ENCODE assay signal across 8 mouse cellular contexts in the genomic region with DNA sequence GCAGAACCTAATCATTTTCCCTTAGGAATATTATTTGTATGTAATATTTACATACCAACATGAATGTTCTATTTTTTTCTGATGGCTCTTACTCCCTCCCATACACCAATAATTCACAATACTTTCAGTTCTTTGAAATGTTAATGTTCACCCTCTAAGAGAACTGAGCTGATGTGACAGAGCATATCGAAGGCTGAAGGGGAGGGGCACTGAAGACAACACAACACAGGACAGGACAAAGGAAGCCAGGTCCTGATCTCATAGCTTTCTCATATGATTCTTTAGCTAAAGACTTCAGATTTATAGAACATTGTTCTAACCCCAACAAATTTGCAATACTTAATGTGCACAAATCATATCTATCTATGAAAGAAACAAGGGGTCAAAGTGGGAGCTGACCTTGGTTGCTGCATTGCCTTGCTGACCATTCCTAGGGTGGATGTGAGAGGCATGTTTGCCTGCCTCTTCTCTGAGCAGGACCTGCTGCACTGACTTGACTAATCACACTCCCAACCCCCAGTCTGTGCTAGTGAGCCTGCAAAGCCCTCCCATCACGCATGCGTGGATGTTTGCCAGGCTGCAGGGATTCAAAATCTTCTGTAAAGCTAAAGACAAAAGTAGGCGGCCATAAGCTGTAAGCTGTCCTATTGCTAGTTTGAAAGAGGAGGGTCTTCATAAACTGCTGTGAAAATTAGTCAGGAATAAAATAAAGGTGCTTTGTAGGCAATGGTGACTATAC. TPM values are rescaled to one million over a fixed set of nuclear protein-coding genes. Genes with fewer than 3 reads are reported as not detected.
DNase-seq lines count a peak whose midpoint lies in the region; ATAC-seq lines count a peak whose summit lies in the region.

Gene Snrpn, minus strand, starts transcription at position 478 of the 739 bp plus-strand sequence.

- no peaks in the 10 kb centered on the region for H3K27me3 ChIP-seq in lung, embryonic 15.5 days
- H3K27me3 ChIP-seq in embryonic facial prominence, embryonic 12.5 days: no peaks in the 10 kb centered on the region
- no peaks in the 10 kb centered on the region for H3K27me3 ChIP-seq in heart, embryonic 14.5 days (ENCODE audit: control insufficient read depth, insufficient read depth, low read length)

- intact Hi-C loops in left cerebral cortex, postnatal 14 days (cut with DNase I): no loop called here

- ATAC-seq in lung, embryonic 15.5 days (ENCODE audit: borderline replicate concordance, extremely low read depth, low FRiP score, low TSS enrichment): no peak
- no peak for ATAC-seq in embryonic facial prominence, embryonic 12.5 days (ENCODE audit: insufficient number of reproducible peaks, insufficient read depth, low FRiP score, low TSS enrichment)
- ATAC-seq in heart, embryonic 14.5 days (ENCODE audit: insufficient number of reproducible peaks, insufficient read depth, low FRiP score, low read depth): no peak

- no peaks in the 10 kb centered on the region for H3K4me1 ChIP-seq in lung, embryonic 15.5 days
- no peaks in the 10 kb centered on the region for H3K4me1 ChIP-seq in embryonic facial prominence, embryonic 12.5 days
- H3K4me1 ChIP-seq in heart, embryonic 14.5 days (ENCODE audit: control insufficient read depth in 2 of 2, insufficient read depth in 2 of 2, low read length in 2 of 2): no peaks in the 10 kb centered on the region

- no peak within 1 kb of the TSS for H3K4me2 ChIP-seq in lung, embryonic 15.5 days
- no peak within 1 kb of the TSS for H3K4me2 ChIP-seq in embryonic facial prominence, embryonic 12.5 days (replicated peaks)
- no peak within 1 kb of the TSS for H3K4me2 ChIP-seq in heart, embryonic 14.5 days (ENCODE audit: low read length)

- H3K4me3 ChIP-seq in lung, embryonic 15.5 days: no peak within 1 kb of the TSS
- no peak within 1 kb of the TSS for H3K4me3 ChIP-seq in embryonic facial prominence, embryonic 12.5 days
- no peak within 1 kb of the TSS for H3K4me3 ChIP-seq in heart, embryonic 14.5 days (ENCODE audit: control insufficient read depth in 1 of 2, insufficient read depth in 1 of 2, low read depth in 1 of 2, low read length in 2 of 2)

- H3K27ac ChIP-seq in lung, embryonic 15.5 days: no peak within 1 kb of the TSS
- H3K27ac ChIP-seq in embryonic facial prominence, embryonic 12.5 days: no peak within 1 kb of the TSS
- H3K27ac ChIP-seq in heart, embryonic 14.5 days (replicated peaks in 1 of 2; ENCODE audit: control insufficient read depth in 1 of 2, insufficient read depth in 1 of 2, low read depth in 2 of 2, low read length in 2 of 2): no peak within 1 kb of the TSS

- no peak within 1 kb of the TSS for H3K9ac ChIP-seq in lung, embryonic 15.5 days
- no peak within 1 kb of the TSS for H3K9ac ChIP-seq in embryonic facial prominence, embryonic 12.5 days
- H3K9ac ChIP-seq in heart, embryonic 14.5 days (ENCODE audit: low read length): no peak within 1 kb of the TSS

- H3K36me3 ChIP-seq in lung, embryonic 15.5 days: no peaks in the 10 kb centered on the region
- H3K36me3 ChIP-seq in embryonic facial prominence, embryonic 12.5 days: no peaks in the 10 kb centered on the region
- no peaks in the 10 kb centered on the region for H3K36me3 ChIP-seq in heart, embryonic 14.5 days (ENCODE audit: control insufficient read depth, insufficient read depth, low read length)

- WGBS in lung, embryonic 15.5 days: 53% methylated on average over 4 of the region's 4 CpGs
- 65% methylated on average over 4 of the region's 4 CpGs for WGBS in embryonic facial prominence, embryonic 12.5 days
- WGBS in heart, embryonic 14.5 days: 43% methylated on average over 4 of the region's 4 CpGs

- H3K9me3 ChIP-seq in lung, embryonic 15.5 days: no peaks in the 10 kb centered on the region
- H3K9me3 ChIP-seq in embryonic facial prominence, embryonic 12.5 days: no peaks in the 10 kb centered on the region
- no peaks in the 10 kb centered on the region for H3K9me3 ChIP-seq in heart, embryonic 14.5 days (ENCODE audit: control insufficient read depth, low read length)

- no peak for DNase-seq in lung, postnatal 14 days
- peak; percentile 8 to 14 for DNase-seq in left cerebral cortex, postnatal 14 days (ENCODE audit: low spot score in 2 of 2)
- DNase-seq in retina, postnatal 7 days (ENCODE audit: low read depth, low spot score): peak; percentile 43
- no peak for DNase-seq in thymus, postnatal 25 days
- no peak for DNase-seq in urinary bladder, postnatal 36 days (ENCODE audit: low spot score in 2 of 2)

RNA-seq across cellular contexts. Expression of gene Snrpn, which starts in this region (rescaled TPM):
- polyA plus RNA-seq in lung, embryonic 15.5 days (2015; fragmentation: Nextera tagmentation; extraction: Ambion mirVana): 36.9 and 38.6 TPM in 2 replicates
- 62.1 and 75.7 TPM in 2 replicates for polyA plus RNA-seq in embryonic facial prominence, embryonic 12.5 days (2016; fragmentation: Nextera tagmentation; extraction: Ambion mirVana)
- polyA plus RNA-seq in heart, embryonic 14.5 days (2014; fragmentation: Nextera tagmentation; extraction: Ambion mirVana): 52.9 and 57.6 TPM in 2 replicates
- total RNA-seq in left cerebral cortex, postnatal 14 days (2021): 100 to 1,000 TPM; 935 to 955 TPM

Comparison
In these comparisons a context has a peak if more than half of its experiments do, and no peak if none do; other contexts are left out.
1. DNase-seq: peak in left cerebral cortex, postnatal 14 days (2 of 2) and retina, postnatal 7 days (single experiment); none in lung, postnatal 14 days (single experiment), thymus, postnatal 25 days (single experiment) and urinary bladder, postnatal 36 days (0 of 2).